Mouse (Mus musculus) megakaryocyte, adult 5-6 weeks (primary cell): Measurements from ENCODE around the gene Snd1. TPM values are rescaled to one million over a fixed set of nuclear protein-coding genes. Genes with fewer than 3 reads are reported as not detected.

Experiments used
- ATAC-seq: 2 replicates; pipeline ENCODE4 v1.8.0; 2016; ENCODE audit warnings: mild to moderate bottlenecking, inconsistent platforms; ENCODE audit not compliant: poor library complexity, severe bottlenecking
- total RNA-seq, 2 experiments: library from RNA; stranded (forward) in 1 of 2; stranded (reverse) in 1 of 2; fragments of 153-499, 151-499 nt in 1 of 2; fragments of 221-1000, 200-1000 nt in 1 of 2; gene quantifications; 2 replicates each; pipeline versions ENCODE4 v1.2.3 to v1.2.4; 2015 to 2017

The Snd1 gene
- total RNA-seq, 2 experiments from 2014 or later, result 46.7 to 76.9 TPM

GRCm38 (mm10) chr6:28785770-28786169 is 310.8 kb downstream of the Snd1 start:
- ATAC-seq, result no peak

- ATAC-seq, result no peak
Measured at GRCm38 (mm10) chr6:28787133-28787532, 312.2 kb downstream of the Snd1 start.

- no peak for ATAC-seq
Measured at GRCm38 (mm10) chr6:28789685-28790084, 314.7 kb downstream of the Snd1 start.

DNA sequence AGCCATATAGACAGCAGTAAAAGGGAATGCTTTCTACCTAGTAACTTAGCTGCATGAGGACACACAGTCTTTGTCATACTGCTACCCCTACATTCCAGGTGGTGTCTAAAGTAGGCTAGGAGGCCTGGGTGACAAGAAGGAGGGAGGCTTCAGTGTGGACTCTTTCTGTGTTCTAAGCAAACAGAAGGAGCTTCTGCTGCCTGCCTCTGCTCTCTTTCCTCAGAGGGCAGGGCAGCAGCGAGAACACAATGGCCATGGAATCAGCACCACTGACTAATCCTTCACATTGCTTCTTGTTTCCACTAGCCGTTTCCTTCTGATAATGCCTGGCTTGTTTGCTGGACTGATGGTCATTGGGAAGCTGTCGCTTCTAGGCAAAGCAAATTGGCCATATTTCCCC is 316.2 kb downstream of the Snd1 start:
- ATAC-seq, result no peak

DNA sequence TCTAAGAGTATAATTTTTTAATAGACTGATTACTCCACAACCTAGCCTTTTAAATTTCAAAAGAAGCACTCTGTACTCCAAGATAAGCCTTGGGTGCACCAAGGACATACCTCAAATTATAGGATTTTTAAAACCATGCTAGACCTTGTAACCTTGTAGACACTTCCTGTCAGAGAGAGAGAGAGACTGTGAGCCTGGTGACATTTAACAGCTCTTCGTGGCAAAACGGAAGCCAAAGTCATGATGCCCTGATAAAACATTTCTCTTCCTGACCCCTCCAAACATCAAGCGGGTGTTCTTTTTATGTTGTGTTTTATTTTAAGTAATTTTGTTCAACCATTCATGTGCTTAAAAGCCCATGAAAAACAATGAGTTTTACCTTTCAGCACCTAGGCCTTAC is 316.9 kb downstream of the Snd1 start:
- ATAC-seq, result no peak

DNA sequence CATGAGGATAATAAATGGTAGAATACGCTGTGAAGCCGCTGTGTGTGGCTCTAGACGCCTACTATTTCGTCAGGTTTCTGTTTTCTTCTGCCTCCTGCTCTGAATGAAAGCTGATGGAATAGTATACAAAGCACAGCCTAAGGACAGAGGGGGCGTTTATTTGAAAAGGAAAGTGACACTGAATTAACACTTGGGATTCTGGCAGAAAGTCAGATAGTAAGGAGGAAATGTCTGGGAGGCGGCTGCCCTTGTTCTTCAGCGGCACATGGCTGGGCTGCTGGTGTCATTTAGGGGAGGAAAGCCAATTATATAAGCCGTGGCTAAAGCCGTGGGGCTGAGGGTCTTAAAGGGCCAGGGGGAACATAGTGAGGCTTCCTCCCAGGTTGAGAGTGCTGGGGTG is 320.4 kb downstream of the Snd1 start:
- no peak for ATAC-seq

GRCm38 (mm10) chr6:28795792-28796515 is 321.0 kb downstream of the Snd1 start:
- ATAC-seq, result no peak

GRCm38 (mm10) chr6:28799818-28800217 is 324.9 kb downstream of the Snd1 start:
- ATAC-seq, result no peak

DNA sequence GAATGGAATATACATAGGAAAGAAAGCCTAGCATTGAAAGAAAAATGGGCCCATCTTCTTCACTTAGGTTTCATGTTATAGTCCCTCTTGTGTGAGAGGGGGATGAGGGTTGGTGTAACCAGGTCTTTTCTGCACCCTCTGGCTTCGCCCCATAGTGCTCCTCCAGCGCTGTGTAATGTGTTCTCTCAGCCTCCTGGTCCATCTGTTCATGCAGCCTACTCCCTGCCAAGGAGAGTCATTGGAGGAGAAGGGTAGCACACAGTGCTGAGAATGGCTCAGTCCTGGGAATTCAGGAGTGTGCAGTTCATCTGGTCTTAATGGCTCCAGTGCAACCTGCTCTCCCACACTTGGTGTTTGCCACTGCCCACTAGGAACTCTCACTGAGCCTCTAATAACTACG is 326.0 kb downstream of the Snd1 start:
- ATAC-seq, result no peak

DNA sequence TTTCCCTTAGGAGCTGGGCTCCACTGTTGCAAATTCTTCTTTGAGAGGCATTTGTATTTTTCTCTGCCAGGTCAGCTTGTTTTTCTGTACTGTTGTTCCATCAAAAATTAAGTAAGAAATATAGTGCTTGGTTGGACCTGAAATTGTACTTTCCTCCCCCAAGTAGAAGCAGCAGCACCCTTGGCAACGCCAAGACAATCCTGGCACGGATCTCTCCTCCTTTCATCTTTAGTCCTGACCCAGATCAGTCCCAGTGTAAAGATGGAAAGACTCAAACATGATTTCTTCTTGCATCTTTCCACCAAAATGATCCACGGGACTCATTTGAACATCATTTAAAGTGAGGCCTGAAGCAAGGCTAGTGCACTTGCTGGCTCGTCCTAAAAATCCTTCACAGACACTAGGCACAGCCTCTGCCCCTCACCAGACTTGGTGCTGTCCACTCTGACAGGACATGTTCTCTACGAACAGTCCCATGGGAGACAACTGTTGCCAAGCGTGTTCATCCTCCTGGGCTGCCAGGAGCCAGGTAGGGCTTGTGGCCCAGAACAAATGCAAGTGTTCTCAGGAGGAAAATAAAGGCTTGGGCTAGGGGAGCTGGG is 328.8 kb downstream of the Snd1 start:
- no peak for ATAC-seq

GRCm38 (mm10) chr6:28804751-28805150 is 329.8 kb downstream of the Snd1 start:
- ATAC-seq, result no peak

DNA sequence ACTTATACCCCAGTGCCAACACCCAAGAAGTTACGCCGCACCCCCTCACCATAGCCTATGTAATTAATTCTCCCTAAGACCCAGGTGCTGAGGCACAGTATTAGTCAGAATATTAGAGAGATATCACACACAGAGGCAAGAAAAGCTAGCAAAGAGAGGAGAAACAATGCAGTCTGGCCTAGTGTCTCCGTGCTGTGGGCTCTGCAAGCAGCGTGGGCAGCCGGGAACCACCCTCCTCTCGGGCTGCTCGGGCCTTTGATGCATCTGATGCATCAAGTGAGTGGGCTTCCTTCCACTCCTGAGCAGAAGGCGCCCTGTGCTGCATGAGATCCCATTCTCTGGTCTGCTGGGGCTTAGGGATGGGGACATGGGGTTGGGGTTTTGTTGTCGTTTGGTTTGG is 338.1 kb downstream of the Snd1 start:
- ATAC-seq, result no peak

GRCm38 (mm10) chr6:28814895-28815294 is 340.0 kb downstream of the Snd1 start:
- no peak for ATAC-seq

GRCm38 (mm10) chr6:28817039-28817438 is 342.1 kb downstream of the Snd1 start:
- no peak for ATAC-seq

DNA sequence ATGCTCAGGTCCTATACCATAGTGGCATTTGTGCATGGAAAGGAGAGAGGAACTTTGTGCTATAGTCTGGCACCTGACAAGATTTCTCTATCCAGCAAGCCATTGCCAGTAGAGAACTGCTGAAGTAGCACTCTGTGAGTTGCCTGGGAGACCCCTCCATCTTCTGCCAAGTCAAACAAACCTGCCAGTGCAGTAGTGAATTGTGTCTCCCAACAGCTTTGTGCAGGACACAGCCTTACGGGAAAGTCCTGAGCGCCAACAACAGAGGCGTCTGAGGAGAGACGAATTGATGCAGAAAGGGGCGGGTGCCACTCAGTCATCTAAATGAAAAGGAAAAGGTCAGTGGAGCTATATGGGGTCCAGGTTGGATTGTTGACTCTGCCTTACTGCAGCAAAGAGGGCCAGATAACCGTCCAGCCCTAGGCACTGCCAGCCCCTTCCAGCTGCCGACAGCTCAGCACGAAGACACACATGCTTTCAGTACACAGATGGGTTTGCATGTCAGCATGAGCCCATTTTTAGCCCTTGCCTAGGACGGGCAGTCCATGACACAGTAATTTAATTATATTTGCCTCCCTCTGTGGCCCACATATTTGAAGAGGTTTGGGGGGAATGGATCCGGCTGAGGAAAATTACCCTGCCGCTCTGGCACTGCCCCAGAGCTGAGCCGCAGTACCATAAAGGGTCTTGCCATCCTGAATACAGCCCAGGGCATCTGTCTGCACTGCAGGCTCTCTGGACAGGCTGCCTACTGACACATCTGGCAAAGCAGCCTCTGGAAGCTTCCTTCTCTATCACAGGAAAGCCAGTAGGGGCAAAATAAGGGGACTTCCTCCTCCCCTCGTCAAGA is 344.8 kb downstream of the Snd1 start:
- no peak for ATAC-seq

DNA sequence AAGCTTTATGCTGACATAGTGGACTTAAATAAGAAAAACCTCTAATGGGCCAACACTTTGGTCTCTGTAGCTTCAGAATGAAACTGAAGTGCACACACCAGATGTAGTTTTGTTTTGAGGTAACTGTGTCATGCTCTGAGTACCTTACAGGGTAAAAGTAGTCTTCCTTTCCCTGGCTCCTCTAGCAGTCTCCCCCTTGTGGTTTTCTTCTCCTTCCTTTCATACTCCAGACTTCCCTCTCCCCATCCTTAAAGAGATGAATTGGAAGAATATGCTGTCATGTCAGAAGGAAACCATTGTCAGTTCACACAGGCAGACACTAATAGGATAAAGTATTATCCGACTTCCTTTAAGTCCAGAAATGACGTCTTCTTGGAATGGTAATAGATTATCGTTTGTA is 347.4 kb downstream of the Snd1 start:
- no peak for ATAC-seq

DNA sequence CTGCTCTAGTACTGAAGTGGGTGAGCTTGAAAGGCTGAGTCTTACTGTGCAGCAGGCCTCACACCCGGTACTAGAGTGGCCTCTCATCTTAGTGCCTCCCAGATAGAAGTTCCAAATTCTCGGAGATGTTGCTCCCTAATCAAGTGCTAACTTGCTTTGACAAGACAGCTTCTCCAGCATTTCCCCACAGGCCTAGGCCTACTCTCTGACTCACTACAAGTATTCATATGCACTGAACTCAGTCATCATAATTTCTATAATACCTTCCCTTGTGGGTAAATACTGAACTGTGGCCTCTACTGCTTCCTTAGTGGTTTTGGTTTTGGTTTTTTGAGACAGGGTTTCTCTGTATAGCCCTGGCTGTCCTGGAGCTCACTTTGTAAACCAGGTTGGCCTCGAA is 348.4 kb downstream of the Snd1 start:
- ATAC-seq, result no peak

DNA sequence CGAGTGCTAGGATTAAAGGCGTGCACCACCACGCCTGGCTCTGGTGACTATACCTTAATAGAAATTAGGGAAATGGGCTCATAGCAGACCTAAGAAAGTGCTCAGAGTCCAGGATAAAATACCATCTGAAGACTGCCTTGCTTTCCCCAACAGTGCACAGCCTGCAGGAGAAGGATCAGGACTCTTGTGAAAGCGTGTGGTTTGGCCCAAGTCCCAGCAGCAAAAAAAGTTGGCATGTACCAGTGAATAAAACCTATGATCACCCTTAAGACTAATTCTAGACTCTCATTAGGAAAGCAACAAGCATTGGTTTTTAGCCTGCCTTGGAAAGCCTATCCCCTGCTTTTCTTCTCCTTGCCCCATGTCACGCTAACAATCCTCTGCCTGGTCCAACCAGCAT is 348.9 kb downstream of the Snd1 start:
- ATAC-seq, result no peak

- no peak for ATAC-seq
Measured at GRCm38 (mm10) chr6:28825894-28826293, 351.0 kb downstream of the Snd1 start.

GRCm38 (mm10) chr6:28826689-28827389 is 351.9 kb downstream of the Snd1 start:
- ATAC-seq, result no peak

GRCm38 (mm10) chr6:28827565-28827964 is 352.6 kb downstream of the Snd1 start:
- no peak for ATAC-seq
